Mouse (Mus musculus) heart, postnatal 0 days (tissue): Measurements from ENCODE around the gene Gm16181.

Experiments used
- CTCF ChIP-seq: IDR thresholded peaks from 2 replicates; pipeline ENCODE4 v1.5.1; 2016; ENCODE audit warnings: antibody characterized with exemption, control low read depth, low read depth
- EP300 ChIP-seq: IDR thresholded peaks from 2 replicates; pipeline ENCODE4 v1.6.1; 2016; ENCODE audit warnings: antibody characterized with exemption, low read depth

GRCm38 (mm10) chr17:35226561-35227046 lies 6.0 kb downstream of the Gm16181 start:
- TF ChIP-seq EP300 (no peak), CTCF (0 out of 2 replicates have a peak, but pooled peaks have one; percentile 0)
